Comparison of ENCODE assay signal across 8 mouse cellular contexts in genomic region chr1:55405272-55406022, GRCm38 (mm10). TPM values are rescaled to one million over a fixed set of nuclear protein-coding genes. Genes with fewer than 3 reads are reported as not detected.
DNase-seq lines count a peak whose midpoint lies in the region; ATAC-seq and TF ChIP-seq lines count a peak whose summit lies in the region.

Plcl1 (plus strand) TSS chr1:55405921.

- peak; percentile 99 for ATAC-seq in forebrain, postnatal 0 days
- peak; percentile 99 for ATAC-seq in lung, embryonic 14.5 days (ENCODE audit: insufficient read depth)
- ATAC-seq in neutrophil, adult 5-6 weeks (ENCODE audit: extremely low read depth, insufficient number of reproducible peaks, low FRiP score, poor library complexity, severe bottlenecking), result peak; percentile 88

- no peaks in the 10 kb centered on the region for H3K36me3 ChIP-seq in E14TG2a.4 (ENCODE audit: insufficient read depth, low read length)
- H3K36me3 ChIP-seq in forebrain, postnatal 0 days (ENCODE audit: insufficient read depth), result no peaks in the 10 kb centered on the region
- no peaks in the 10 kb centered on the region for H3K36me3 ChIP-seq in lung, embryonic 14.5 days (ENCODE audit: insufficient read depth)

- peak within 1 kb of the TSS; percentile 70 for H3K27ac ChIP-seq in forebrain, postnatal 0 days (ENCODE audit: low read depth, low read length)
- H3K27ac ChIP-seq in lung, embryonic 14.5 days (ENCODE audit: low read depth), result peak within 1 kb of the TSS; percentile 63

- peak within 1 kb of the TSS; percentile 87 for H3K4me3 ChIP-seq in E14TG2a.4 (replicated peaks; ENCODE audit: low read length)
- H3K4me3 ChIP-seq in forebrain, postnatal 0 days (ENCODE audit: low read depth, low read length), result peak within 1 kb of the TSS; percentile 85
- H3K4me3 ChIP-seq in lung, embryonic 14.5 days (ENCODE audit: low read depth, low read length), result peak within 1 kb of the TSS; percentile 60

- no peaks in the 10 kb centered on the region for H3K9me3 ChIP-seq in E14TG2a.4 (ENCODE audit: low read length)
- 0 out of 2 replicates have a peak, but pooled peaks cover 3% of the 10 kb centered on the region for H3K9me3 ChIP-seq in forebrain, postnatal 0 days (ENCODE audit: low read length)
- H3K9me3 ChIP-seq in lung, embryonic 14.5 days (ENCODE audit: low read depth, low read length), result no peaks in the 10 kb centered on the region

- WGBS in forebrain, postnatal 0 days, result 2% methylated on average over 42 of the region's 51 CpGs
- WGBS in lung, embryonic 14.5 days, result 2% methylated on average over 50 of the region's 51 CpGs

- peaks cover 51% of the 10 kb centered on the region for H3K27me3 ChIP-seq in E14TG2a.4 (ENCODE audit: insufficient read depth, low read length)
- H3K27me3 ChIP-seq in forebrain, postnatal 0 days (ENCODE audit: insufficient read depth, low read length), result peaks cover 4% of the 10 kb centered on the region; the same call in 1 of the 2 replicates
- peaks cover 3% of the 10 kb centered on the region; the same call in 1 of the 2 replicates for H3K27me3 ChIP-seq in lung, embryonic 14.5 days (ENCODE audit: insufficient read depth, low read length)

- H3K4me1 ChIP-seq in E14TG2a.4 (replicated peaks; ENCODE audit: low read depth, low read length), result peaks cover 13% of the 10 kb centered on the region
- H3K4me1 ChIP-seq in forebrain, postnatal 0 days (ENCODE audit: insufficient read depth), result peaks cover 14% of the 10 kb centered on the region
- H3K4me1 ChIP-seq in lung, embryonic 14.5 days (ENCODE audit: insufficient read depth), result no peaks in the 10 kb centered on the region

- H3K4me2 ChIP-seq in forebrain, postnatal 0 days (ENCODE audit: low read depth), result peak within 1 kb of the TSS; percentile 94
- H3K4me2 ChIP-seq in lung, embryonic 14.5 days, result peak within 1 kb of the TSS; percentile 100

- H3K9ac ChIP-seq in forebrain, postnatal 0 days, result peak within 1 kb of the TSS; percentile 58
- H3K9ac ChIP-seq in lung, embryonic 14.5 days, result peak within 1 kb of the TSS; percentile 62

- no peak for TF ChIP-seq CTCF in E14TG2a.4 (conservative IDR thresholded peaks at IDR 0.05; ENCODE audit: low read length)
- TF ChIP-seq CTCF in forebrain, postnatal 0 days (IDR thresholded peaks at IDR 0.05; ENCODE audit: low read depth), result no peak
- TF ChIP-seq CTCF in lung, embryonic 14.5 days (IDR thresholded peaks at IDR 0.05; ENCODE audit: low read depth), result no peak

- DNase-seq in cerebellum, adult 11-12 months, result peak; percentile 94
- peak; percentile 97 for DNase-seq in forebrain, postnatal 0 days
- peak; percentile 97 for DNase-seq in heart, postnatal 4 days
- DNase-seq in layer of hippocampus, adult 8-10 months (ENCODE audit: low spot score in 2 of 2), result peak; percentile 96
- DNase-seq in lung, embryonic 14.5 days, result peak; percentile 97
- peak; percentile 91 for DNase-seq in testis, postnatal 14 days (ENCODE audit: low spot score)

RNA-seq across cellular contexts. Expression of gene Plcl1, which starts in this region (rescaled TPM):
- 7.7 and 9.2 TPM in 2 replicates for total RNA-seq in forebrain, postnatal 0 days (2014; rRNA removed)
- polyA plus RNA-seq in forebrain, postnatal 0 days (2015; fragmentation: Nextera tagmentation; extraction: Ambion mirVana), result 1.9 and 3.0 TPM in 2 replicates
- 1 to 10 TPM; 4.4 TPM for total RNA-seq in heart, postnatal 4 days (2021)
- 10 to 100 TPM; 28.0 to 32.5 (median 29.5) TPM for total RNA-seq in layer of hippocampus, adult 8-10 months (2022)
- 1.9 and 2.1 TPM in 2 replicates for polyA plus RNA-seq in lung, embryonic 14.5 days (2014; fragmentation: Nextera tagmentation; extraction: Ambion mirVana)
- 0.37 and 0.58 TPM in 2 replicates for total RNA-seq in neutrophil, adult 5-6 weeks (2017)

Comparison
In these comparisons a context has a peak if more than half of its experiments do, and no peak if none do; other contexts are left out.
1. Peak in every context shown above with its lines: DNase-seq, ATAC-seq, H3K4me3 ChIP-seq and H3K27ac ChIP-seq.
2. Peak in ATAC-seq in neutrophil, adult 5-6 weeks; RNA of the gene not detected or under 1 TPM.